Mouse (Mus musculus) testis, adult 2 months (tissue): Measurements from ENCODE around the gene 2310079G19Rik. TPM values are rescaled to one million over a fixed set of nuclear protein-coding genes. Genes with fewer than 3 reads are reported as not detected.

ENCODE experiments used
- H3K27ac ChIP-seq: fragments of 200-500 bp; 2 replicates; pipeline ENCODE4 v1.5.1; 2012; ENCODE audit warnings: low read depth, low read length; ENCODE audit not compliant: control insufficient read depth, insufficient read depth
- H3K27me3 ChIP-seq: fragments of 200-500 bp; 2 replicates; pipeline ENCODE4 v1.6.1; 2012; ENCODE audit warnings: mild to moderate bottlenecking, low read length, moderate library complexity; ENCODE audit not compliant: control insufficient read depth, insufficient read depth
- H3K36me3 ChIP-seq: fragments of 200-500 bp; 2 replicates; pipeline ENCODE4 v1.6.1; 2012; ENCODE audit warnings: mild to moderate bottlenecking, low read length; ENCODE audit not compliant: control insufficient read depth, insufficient read depth
- H3K4me1 ChIP-seq: fragments of 200-500 bp; 2 replicates; pipeline ENCODE4 v1.6.1; 2012; ENCODE audit warnings: low read length; ENCODE audit not compliant: control insufficient read depth, insufficient read depth
- H3K4me3 ChIP-seq: fragments of 200-500 bp; 2 replicates; pipeline ENCODE4 v1.5.1; 2012; ENCODE audit warnings: low read depth, mild to moderate bottlenecking, low read length, moderate library complexity, mixed read lengths; ENCODE audit not compliant: control insufficient read depth
- CTCF ChIP-seq: fragments of 200-500 bp; IDR thresholded peaks from 2 replicates; pipeline ENCODE4 v1.5.1; 2012; ENCODE audit warnings: low read depth, mild to moderate bottlenecking, inconsistent platforms, low read length, moderate library complexity; ENCODE audit not compliant: control insufficient read depth, insufficient read depth, insufficient replicate concordance
- POLR2A ChIP-seq: fragments of 200-500 bp; IDR thresholded peaks from 2 replicates; pipeline ENCODE4 v1.6.1; 2012; ENCODE audit warnings: low read depth, mild to moderate bottlenecking, inconsistent platforms, low read length, moderate library complexity; ENCODE audit not compliant: control insufficient read depth
- polyA plus RNA-seq: library from polyadenylated mRNA; depleted of rRNA; stranded (reverse); fragments of >200 nt; gene quantifications from 2 replicates; pipeline ENCODE4 v1.2.3, GENCODE M21; 2012

The 2310079G19Rik gene
- polyA plus RNA-seq, 1 experiment: not detected

DNA sequence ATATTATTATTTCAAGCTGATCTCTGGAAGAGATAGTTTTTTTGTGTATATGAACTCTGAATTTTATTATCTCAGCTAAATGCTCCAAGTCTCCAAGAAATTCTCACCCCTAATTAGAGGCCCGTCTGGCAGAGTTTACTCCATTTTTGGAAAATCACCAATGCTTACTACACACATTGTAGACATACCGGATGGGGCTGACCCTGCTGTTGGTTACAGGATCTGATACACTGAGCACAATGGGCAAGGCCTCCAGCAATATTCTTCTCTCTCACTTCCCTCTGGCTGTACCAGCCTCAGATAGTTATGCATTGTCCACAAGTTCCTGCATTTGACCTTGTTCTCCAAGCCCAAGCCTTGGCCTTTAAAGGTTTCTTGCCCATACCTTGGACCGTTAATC lies 12.6 kb upstream of the 2310079G19Rik start:
- no peaks in the 10 kb centered on the region for H3K4me1 ChIP-seq
- no peak overlapping the region for H3K4me3 ChIP-seq
- no peaks in the 10 kb centered on the region for H3K27me3 ChIP-seq
- no peaks in the 10 kb centered on the region for H3K36me3 ChIP-seq
- H3K27ac ChIP-seq: no peak overlapping the region
- TF ChIP-seq POLR2A: no peak
- TF ChIP-seq CTCF: no peak

DNA sequence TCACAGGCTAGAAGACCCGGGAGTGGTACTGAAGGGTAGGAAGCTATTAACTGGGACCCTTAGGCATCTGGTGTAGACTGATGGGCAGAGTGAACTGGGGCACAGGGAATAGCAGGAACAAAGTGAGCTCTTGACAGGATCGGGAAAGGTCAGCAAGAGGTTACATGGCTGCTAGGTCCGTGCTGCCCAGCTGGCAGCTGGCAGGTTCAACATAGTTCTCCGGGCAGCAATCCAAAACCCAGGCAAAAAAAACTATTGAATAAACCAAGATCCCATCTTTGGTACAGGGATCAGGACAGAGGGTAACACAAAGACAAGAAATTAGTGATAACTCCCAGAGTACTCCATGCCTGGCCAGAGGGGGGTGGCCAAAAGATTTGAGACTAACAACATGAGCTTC lies 7.7 kb upstream of the 2310079G19Rik start:
- Histone ChIP-seq H3K27ac (no peak overlapping the region), H3K27me3 (no peaks in the 10 kb centered on the region), H3K36me3 (no peaks in the 10 kb centered on the region), H3K4me3 (no peak overlapping the region), H3K4me1 (no peaks in the 10 kb centered on the region)
- no peak for TF ChIP-seq CTCF
- no peak for TF ChIP-seq POLR2A

DNA sequence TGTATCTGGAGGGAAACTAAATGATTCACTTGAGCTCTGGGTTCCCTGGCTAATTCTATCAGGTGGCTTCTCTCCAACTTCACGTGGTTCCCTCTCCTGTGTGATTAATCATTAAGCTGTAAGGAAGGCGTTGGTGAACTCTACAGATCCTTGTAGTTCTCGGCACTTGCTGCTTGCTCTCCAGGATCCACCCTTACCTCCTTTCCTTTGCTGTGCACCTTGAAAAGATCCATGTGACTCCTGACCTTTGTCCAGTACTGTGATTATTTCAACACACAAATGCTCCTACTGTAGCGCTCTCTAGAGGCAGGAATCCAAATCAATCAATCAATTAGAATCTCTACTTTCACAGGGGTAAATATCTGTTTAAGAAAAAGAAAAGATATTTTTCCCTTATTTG lies 4.0 kb upstream of the 2310079G19Rik start:
- Histone ChIP-seq H3K4me1 (peaks cover 2% of the 10 kb centered on the region; the same call in 1 of the 2 replicates), H3K36me3 (no peaks in the 10 kb centered on the region), H3K27ac (no peak overlapping the region), H3K4me3 (no peak overlapping the region), H3K27me3 (no peaks in the 10 kb centered on the region)
- TF ChIP-seq CTCF: no peak
- no peak for TF ChIP-seq POLR2A

DNA sequence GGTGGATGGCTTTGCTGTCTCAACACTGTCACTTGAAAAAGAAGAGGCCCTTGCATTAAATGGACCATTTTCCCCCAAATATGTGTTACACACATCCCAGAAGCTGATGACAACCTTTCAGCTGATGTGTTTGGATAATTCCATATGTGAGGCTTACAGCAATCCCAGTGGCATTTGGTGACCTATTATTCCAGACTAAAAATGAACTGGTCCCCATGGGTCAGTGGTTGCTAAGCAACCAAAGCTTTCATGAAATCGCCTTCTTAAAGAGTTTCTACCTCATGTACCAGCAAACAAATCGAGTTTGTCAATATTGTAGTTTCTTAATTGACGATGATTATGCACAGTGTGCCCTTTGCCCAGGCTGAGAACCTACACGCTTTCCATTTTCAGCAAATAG lies 14.8 kb downstream of the 2310079G19Rik start:
- Histone ChIP-seq H3K27me3 (no peaks in the 10 kb centered on the region), H3K36me3 (no peaks in the 10 kb centered on the region), H3K4me1 (no peaks in the 10 kb centered on the region), H3K4me3 (no peak overlapping the region; the same call in 1 of the 2 replicates), H3K27ac (no peak overlapping the region)
- TF ChIP-seq CTCF (no peak), POLR2A (no peak)

DNA sequence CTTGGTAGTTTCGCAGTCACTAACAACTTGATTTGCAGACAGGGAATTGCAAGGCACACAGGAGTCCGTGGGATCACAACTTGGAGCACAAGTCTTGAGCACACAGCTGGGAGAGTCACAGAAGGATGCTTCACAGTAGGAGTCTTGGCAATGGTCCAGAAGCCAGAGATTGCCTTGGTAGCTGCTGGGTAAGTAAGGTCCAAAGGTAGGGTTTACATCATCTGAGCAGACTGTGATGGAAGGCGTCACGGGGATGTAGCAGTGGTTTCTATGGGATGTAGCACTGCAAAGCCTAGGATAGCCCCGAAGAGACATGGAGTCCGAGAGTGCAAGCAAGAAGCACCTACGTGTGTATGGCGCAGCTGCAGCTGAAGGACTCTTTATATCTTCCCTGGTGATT lies 15.5 kb downstream of the 2310079G19Rik start, which contains the start of gene Krtap24-1:
Gene Krtap24-1, minus strand, starts transcription at position 358 of the 400 bp plus-strand sequence.
- Histone ChIP-seq H3K27ac (no peak within 1 kb of the TSS), H3K36me3 (no peaks in the 10 kb centered on the region), H3K4me3 (peak within 1 kb of the TSS; percentile 41), H3K27me3 (no peaks in the 10 kb centered on the region), H3K4me1 (no peaks in the 10 kb centered on the region)
- TF ChIP-seq CTCF (no peak), POLR2A (no peak)

DNA sequence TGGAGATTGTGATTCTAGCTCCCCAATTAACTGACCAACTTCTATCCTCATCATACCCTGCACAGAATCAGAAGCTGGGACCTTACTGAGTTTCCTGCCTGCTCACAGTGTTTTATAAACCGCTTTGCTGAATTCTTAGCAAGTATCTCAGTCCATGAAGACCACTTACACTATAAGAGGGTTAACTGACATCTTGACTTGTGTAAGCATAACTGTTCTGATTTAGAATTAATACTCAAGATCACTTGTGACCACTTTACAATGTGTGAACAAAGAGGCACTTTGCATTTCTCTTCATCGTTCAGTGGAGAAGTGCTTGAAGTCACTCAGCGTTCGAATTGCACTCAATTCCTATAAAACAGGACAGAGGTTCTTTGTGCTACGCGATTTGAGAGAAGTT lies 22.9 kb downstream of the 2310079G19Rik start:
- H3K27me3 ChIP-seq: no peaks in the 10 kb centered on the region
- H3K36me3 ChIP-seq: no peaks in the 10 kb centered on the region
- no peak overlapping the region for H3K4me3 ChIP-seq
- peaks cover 2% of the 10 kb centered on the region for H3K4me1 ChIP-seq
- no peak overlapping the region for H3K27ac ChIP-seq
- TF ChIP-seq POLR2A: no peak
- no peak for TF ChIP-seq CTCF

DNA sequence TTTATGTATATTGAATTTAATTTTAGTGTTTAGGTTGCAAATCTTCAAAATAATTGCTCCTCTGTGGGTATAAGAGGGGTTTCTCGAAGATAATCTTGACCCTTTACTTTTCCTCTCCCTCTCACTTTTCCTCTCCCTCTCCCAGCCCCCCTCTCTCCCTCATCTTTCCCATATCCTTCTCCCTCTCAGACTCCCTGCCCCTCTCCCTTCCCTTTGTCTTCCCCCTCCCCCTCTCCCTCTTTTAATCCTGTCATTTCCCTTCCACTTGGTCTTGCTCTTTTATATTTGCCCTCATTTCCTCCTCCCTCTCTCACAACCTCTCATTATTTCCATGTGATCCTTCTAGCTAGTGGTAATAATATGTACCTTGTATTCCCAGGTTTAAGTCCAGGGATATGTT lies 25.0 kb downstream of the 2310079G19Rik start:
- H3K27ac ChIP-seq: no peak overlapping the region
- H3K36me3 ChIP-seq: no peaks in the 10 kb centered on the region
- no peak for TF ChIP-seq CTCF
- TF ChIP-seq POLR2A: no peak
- no peaks in the 10 kb centered on the region for H3K27me3 ChIP-seq
- no peak overlapping the region for H3K4me3 ChIP-seq
- peaks cover 2% of the 10 kb centered on the region for H3K4me1 ChIP-seq

DNA sequence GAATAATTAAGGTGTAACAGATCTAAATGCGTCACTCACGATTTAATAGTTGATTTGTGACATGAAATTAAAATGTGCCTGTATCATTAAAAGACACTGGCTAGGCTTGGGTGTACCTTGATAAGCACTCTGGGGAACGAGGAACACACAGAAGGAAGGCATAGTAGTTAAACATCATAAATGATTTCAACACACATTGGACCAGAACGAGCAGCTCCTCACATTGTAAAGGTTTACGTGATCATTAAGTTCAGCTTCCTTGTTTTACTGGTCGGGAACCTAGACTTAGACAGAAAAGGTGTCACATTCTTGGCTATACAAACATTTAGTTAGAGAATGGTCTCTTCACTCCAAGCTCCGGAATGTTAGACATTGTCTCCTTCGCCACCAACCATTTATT lies 27.2 kb downstream of the 2310079G19Rik start:
- H3K4me1 ChIP-seq: peaks cover 2% of the 10 kb centered on the region
- no peak overlapping the region for H3K27ac ChIP-seq
- TF ChIP-seq CTCF: no peak
- TF ChIP-seq POLR2A: no peak
- no peaks in the 10 kb centered on the region for H3K36me3 ChIP-seq
- no peak overlapping the region for H3K4me3 ChIP-seq
- no peaks in the 10 kb centered on the region for H3K27me3 ChIP-seq
